Mouse (Mus musculus) heart, embryonic 15.5 days (tissue): ENCODE measurements around the gene Gli3. TPM values are rescaled to one million over a fixed set of nuclear protein-coding genes. Genes with fewer than 3 reads are reported as not detected.

Experiments used
- ATAC-seq: fragments of 200-750 bp; cut with Nextera tagmentation; replicated peaks from 2 replicates; pipeline ENCODE4 v1.8.0; 2017; ENCODE audit warnings: low read depth, moderate TSS enrichment; ENCODE audit not compliant: insufficient number of reproducible peaks, insufficient read depth, low FRiP score
- H3K27ac ChIP-seq: fragments of 300-500 bp; sonication (generic); 2 replicates; pipeline ENCODE4 v1.5.1; 2015; ENCODE audit warnings: mild to moderate bottlenecking, inconsistent platforms
- H3K27me3 ChIP-seq: fragments of 300-500 bp; sonication (generic); 2 replicates; pipeline ENCODE4 v1.6.1; 2015; ENCODE audit warnings: inconsistent platforms
- H3K36me3 ChIP-seq: fragments of 300-500 bp; sonication (generic); 2 replicates; pipeline ENCODE4 v1.6.1; 2015; ENCODE audit warnings: mild to moderate bottlenecking, inconsistent platforms
- H3K4me1 ChIP-seq: fragments of 300-500 bp; sonication (generic); replicated peaks from 2 replicates; pipeline ENCODE4 v1.6.1; 2015; ENCODE audit warnings: inconsistent platforms
- H3K4me2 ChIP-seq: fragments of 300-500 bp; sonication (generic); 2 replicates; pipeline ENCODE4 v1.6.1; 2015; ENCODE audit warnings: inconsistent platforms, mild to moderate bottlenecking, moderate library complexity
- H3K4me3 ChIP-seq: fragments of 300-500 bp; sonication (generic); 2 replicates; pipeline ENCODE4 v1.5.1; 2015; ENCODE audit warnings: mild to moderate bottlenecking, inconsistent platforms
- H3K9ac ChIP-seq: fragments of 300-500 bp; sonication (generic); 2 replicates; pipeline ENCODE4 v1.6.1; 2015; ENCODE audit warnings: mild to moderate bottlenecking, inconsistent platforms
- H3K9me3 ChIP-seq: fragments of 300-500 bp; sonication (generic); replicated peaks from 2 replicates; pipeline ENCODE4 v1.6.1; 2016; ENCODE audit warnings: inconsistent platforms
- WGBS: fragments of 180-500 bp; shearing (Covaris S2); methylation state at CpG from one replicate; pipeline ENCODE4 v1.1.7; 2015; ENCODE audit warnings: mixed read lengths; 5-methylcytosine and 5-hydroxymethylcytosine counted together
- polyA plus RNA-seq: library from polyadenylated mRNA; unstranded; fragments of >200 nt; fragmentation: Nextera tagmentation; extraction: Ambion mirVana; gene quantifications from 2 replicates; pipeline ENCODE4 v1.2.1, GENCODE M21; 2015

Gene Gli3
- polyA plus RNA-seq, 1 experiment from 2014 or later: 4.8 TPM

DNA sequence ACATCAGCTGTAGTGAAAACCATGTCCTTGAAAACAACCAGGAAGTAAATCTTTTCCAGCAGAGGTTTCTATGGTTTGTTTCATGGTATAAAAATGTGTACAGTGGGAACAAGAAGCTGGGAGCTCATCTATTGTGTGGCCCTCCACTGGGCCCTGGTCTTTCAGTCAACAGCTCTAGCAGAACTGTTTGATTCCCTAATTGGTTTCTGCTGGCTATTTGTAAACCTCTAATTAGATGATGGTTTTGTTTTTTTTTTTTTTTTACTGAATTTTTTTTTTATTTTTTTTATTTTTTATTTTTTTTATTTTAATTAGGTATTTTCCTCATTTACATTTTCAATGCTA is 229.4 kb downstream of the Gli3 start:
- H3K36me3 ChIP-seq: no peaks in the 10 kb centered on the region
- H3K9ac ChIP-seq: no peak overlapping the region
- no peak overlapping the region for H3K4me3 ChIP-seq
- no peaks in the 10 kb centered on the region for H3K27me3 ChIP-seq
- H3K27ac ChIP-seq: no peak overlapping the region
- H3K9me3 ChIP-seq: no peaks in the 10 kb centered on the region
- H3K4me1 ChIP-seq: peaks cover 3% of the 10 kb centered on the region; the same call in 1 of the 2 replicates
- no peak overlapping the region for H3K4me2 ChIP-seq
- no peak for ATAC-seq

DNA sequence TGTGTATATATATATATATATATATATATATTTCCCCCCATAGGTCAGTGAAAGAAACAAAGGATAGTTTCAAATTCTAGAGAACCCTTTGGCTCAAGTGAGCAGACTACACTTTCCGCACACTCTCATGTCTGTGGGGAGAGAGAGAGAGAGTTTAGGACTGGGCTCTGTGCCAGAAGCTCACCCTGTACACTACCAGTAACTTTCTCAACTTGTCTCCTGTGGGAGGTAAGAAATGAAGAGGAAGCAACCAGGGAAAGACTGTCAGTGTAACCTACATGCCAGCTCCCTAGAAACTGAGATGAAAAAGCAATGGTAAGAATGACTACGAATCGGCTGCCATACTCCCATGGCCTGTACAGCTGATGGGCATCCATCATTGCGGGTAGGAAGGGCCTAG is 235.2 kb downstream of the Gli3 start:
- Histone ChIP-seq H3K9me3 (no peaks in the 10 kb centered on the region), H3K4me2 (no peak overlapping the region), H3K36me3 (no peaks in the 10 kb centered on the region), H3K4me1 (no peaks in the 10 kb centered on the region), H3K27ac (no peak overlapping the region), H3K9ac (no peak overlapping the region), H3K27me3 (no peaks in the 10 kb centered on the region), H3K4me3 (no peak overlapping the region)
- WGBS: 66% methylated on average over 4 of the region's 4 CpGs
- no peak for ATAC-seq

DNA sequence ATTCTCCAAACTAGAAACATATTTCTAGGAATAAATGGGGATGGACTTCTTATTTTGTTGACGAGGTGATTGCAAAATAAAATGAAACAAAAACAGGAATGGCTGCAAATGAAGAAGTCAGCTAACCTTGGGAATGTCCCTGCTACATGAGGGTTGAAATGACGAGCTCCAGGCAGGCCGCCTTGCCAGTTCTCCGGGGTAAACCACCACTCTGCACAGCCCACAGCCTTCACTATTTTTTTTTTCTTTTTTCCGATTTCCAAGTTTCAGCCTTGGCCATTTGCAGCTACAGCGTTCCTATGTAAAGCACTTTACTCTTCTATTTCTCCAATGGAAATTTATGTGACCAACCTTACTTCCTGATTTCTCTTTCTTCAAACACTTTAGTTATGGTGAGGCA is 236.1 kb downstream of the Gli3 start:
- Histone ChIP-seq H3K27me3 (no peaks in the 10 kb centered on the region), H3K9me3 (no peaks in the 10 kb centered on the region), H3K4me1 (no peaks in the 10 kb centered on the region), H3K36me3 (no peaks in the 10 kb centered on the region), H3K4me3 (no peak overlapping the region), H3K4me2 (no peak overlapping the region), H3K9ac (no peak overlapping the region), H3K27ac (no peak overlapping the region)
- ATAC-seq: no peak
- 83% methylated on average over 6 of the region's 6 CpGs for WGBS

DNA sequence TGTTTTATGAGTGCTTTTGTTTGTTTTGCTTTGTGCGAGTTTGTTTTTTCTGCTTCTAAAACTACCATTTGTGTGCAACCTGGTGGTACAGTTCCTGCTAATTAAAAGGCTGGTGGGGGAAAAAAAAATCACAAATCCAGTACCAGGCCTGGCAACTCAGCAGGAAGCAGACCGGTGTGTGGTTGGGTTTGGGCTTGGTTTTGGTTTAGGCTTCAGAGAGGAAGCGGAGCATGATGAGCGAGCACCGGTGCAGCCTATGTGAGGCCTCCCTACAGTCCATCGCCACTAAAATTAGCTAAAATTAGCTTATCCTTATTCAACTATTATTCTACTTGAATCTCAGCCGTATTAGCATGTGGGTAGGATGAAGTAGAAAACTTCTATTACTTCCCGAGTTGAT is 241.6 kb downstream of the Gli3 start:
- Histone ChIP-seq H3K36me3 (no peaks in the 10 kb centered on the region), H3K9me3 (no peaks in the 10 kb centered on the region), H3K27me3 (no peaks in the 10 kb centered on the region), H3K4me1 (peaks cover 8% of the 10 kb centered on the region), H3K4me2 (no peak overlapping the region), H3K9ac (no peak overlapping the region), H3K27ac (no peak overlapping the region), H3K4me3 (no peak overlapping the region)
- no peak for ATAC-seq
- 85% methylated on average over 8 of the region's 8 CpGs for WGBS

DNA sequence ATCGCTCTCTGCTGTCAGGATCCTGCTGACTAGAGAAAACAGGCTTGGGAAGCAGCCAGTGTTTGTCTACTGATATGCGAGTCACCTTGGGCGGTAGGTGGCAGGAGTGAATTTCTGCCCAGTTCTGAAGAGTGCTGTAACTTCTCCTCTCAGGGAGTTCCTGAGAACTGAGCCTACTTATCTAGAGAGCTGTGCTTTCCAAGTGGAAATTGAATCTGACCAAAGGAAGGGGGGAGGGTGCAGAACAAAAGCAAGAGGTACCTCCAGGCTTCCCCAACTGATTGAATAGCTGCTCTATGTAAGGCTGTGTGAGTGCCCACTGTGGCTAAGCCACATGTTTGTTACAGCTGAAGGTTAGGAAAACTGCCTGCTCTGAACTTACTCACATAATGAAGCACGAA is 244.4 kb downstream of the Gli3 start:
- ATAC-seq: peak; percentile 62; the same call in 1 of the 2 replicates
- Histone ChIP-seq H3K27me3 (no peaks in the 10 kb centered on the region), H3K9me3 (no peaks in the 10 kb centered on the region), H3K36me3 (no peaks in the 10 kb centered on the region), H3K27ac (peak overlapping the region; percentile 24; the same call in 1 of the 2 replicates), H3K4me3 (no peak overlapping the region), H3K4me1 (peaks cover 8% of the 10 kb centered on the region), H3K9ac (no peak overlapping the region), H3K4me2 (no peak overlapping the region)
- WGBS: 31% methylated on average over 4 of the region's 4 CpGs

DNA sequence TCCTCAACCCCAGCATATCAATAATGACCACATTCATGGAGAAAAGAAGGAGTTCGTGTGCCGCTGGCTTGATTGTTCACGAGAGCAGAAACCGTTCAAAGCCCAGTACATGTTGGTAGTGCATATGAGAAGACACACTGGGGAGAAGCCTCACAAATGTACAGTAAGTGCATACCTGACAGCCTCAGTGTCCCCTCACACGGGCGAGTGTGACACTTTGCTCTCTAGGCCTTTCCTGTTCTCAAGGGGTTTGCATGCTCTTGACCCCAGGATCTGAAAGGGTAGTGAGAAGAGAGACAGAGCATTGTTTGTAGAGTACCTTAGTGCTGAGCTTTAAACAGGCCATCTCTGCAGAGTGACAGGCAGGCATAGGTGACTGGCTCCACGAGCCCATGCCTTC is 250.5 kb downstream of the Gli3 start:
- H3K9ac ChIP-seq: no peak overlapping the region
- H3K4me1 ChIP-seq: no peaks in the 10 kb centered on the region
- no peaks in the 10 kb centered on the region for H3K36me3 ChIP-seq
- no peaks in the 10 kb centered on the region for H3K9me3 ChIP-seq
- 90% methylated on average over 7 of the region's 7 CpGs for WGBS
- ATAC-seq: no peak
- no peaks in the 10 kb centered on the region for H3K27me3 ChIP-seq
- H3K4me3 ChIP-seq: no peak overlapping the region
- H3K4me2 ChIP-seq: no peak overlapping the region
- no peak overlapping the region for H3K27ac ChIP-seq

DNA sequence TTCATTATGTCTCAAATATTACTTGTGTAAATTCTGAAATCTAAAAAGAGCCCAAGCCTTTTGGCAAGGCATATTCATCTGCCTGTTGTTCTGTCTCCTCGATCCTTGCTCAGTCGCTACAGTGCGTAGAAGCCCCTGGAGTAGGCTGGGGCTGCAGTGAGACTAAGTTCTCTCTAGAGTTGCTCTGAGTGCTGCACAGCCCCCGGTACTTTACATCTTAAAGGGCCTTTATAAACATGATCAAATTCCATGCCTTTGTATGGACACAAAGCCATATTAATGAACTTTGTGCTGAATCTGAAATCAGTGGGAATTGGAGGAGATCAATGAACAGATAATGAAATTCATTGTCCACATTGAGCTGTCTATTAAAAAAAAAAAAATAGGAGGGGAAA is 251.3 kb downstream of the Gli3 start:
- no peaks in the 10 kb centered on the region for H3K4me1 ChIP-seq
- H3K4me2 ChIP-seq: no peak overlapping the region
- H3K36me3 ChIP-seq: no peaks in the 10 kb centered on the region
- 82% methylated on average over 4 of the region's 4 CpGs for WGBS
- H3K9ac ChIP-seq: no peak overlapping the region
- no peak overlapping the region for H3K4me3 ChIP-seq
- H3K27ac ChIP-seq: no peak overlapping the region
- no peaks in the 10 kb centered on the region for H3K27me3 ChIP-seq
- no peak for ATAC-seq
- no peaks in the 10 kb centered on the region for H3K9me3 ChIP-seq

DNA sequence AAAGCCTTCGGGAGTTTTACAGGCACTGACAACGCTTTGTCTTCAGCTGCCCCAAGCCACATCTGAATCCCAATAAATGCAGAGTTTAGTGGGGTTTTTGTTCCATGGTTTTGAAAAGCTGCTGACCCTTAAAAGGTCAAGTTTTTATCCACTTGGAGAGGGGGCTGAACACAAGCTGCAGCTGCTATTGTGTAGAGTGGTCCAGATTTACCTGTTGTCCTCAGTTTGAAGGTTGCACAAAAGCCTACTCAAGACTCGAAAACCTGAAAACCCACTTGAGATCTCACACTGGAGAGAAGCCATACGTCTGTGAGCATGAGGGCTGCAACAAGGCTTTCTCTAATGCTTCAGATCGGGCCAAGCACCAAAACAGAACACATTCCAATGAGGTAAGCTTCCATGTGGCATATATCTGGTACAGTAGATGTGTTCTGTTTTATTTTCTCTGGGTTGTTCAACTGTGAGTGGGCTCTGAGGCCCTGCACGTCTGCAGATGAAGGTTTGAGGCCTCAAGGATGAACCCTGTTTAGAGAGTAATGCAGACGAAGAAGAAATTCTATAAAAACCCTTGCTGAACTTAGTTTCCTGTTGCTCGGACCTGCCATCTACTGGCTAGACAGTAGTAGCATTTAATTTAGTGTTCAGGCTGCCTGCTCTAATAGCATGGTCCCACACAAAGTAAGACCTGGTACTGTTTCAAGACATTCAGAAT is 251.8 kb downstream of the Gli3 start:
- Histone ChIP-seq H3K4me3 (no peak overlapping the region), H3K27me3 (no peaks in the 10 kb centered on the region), H3K4me2 (no peak overlapping the region), H3K9ac (no peak overlapping the region), H3K4me1 (no peaks in the 10 kb centered on the region), H3K27ac (no peak overlapping the region), H3K36me3 (no peaks in the 10 kb centered on the region), H3K9me3 (no peaks in the 10 kb centered on the region)
- WGBS: 49% methylated on average over 8 of the region's 8 CpGs
- no peak for ATAC-seq

DNA sequence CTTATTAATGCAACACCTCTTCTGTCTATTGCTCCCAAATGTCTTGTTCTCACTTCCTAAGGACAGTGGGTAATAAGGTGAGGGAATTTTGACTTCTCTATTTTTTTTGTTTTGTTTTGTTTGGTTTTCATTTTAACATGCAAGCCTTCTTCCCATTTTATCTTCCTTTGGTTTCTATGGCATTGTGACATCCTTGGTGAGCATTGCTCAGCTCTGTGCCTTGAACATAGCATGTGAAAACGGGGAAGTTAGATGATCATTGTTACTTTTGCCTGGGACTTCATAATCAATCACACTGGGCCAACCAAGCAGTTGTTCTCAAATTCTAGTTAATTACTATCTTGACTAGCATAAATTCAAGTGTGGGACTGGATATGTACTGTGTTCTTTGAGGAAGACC is 258.4 kb downstream of the Gli3 start:
- no peaks in the 10 kb centered on the region for H3K4me1 ChIP-seq
- no peak overlapping the region for H3K4me2 ChIP-seq
- no peaks in the 10 kb centered on the region for H3K9me3 ChIP-seq
- peaks cover 7% of the 10 kb centered on the region; the same call in 1 of the 2 replicates for H3K36me3 ChIP-seq
- WGBS: 78% methylated on average over 1 of the region's 1 CpGs
- no peak overlapping the region for H3K27ac ChIP-seq
- H3K9ac ChIP-seq: no peak overlapping the region
- no peaks in the 10 kb centered on the region for H3K27me3 ChIP-seq
- H3K4me3 ChIP-seq: no peak overlapping the region
- ATAC-seq: no peak

DNA sequence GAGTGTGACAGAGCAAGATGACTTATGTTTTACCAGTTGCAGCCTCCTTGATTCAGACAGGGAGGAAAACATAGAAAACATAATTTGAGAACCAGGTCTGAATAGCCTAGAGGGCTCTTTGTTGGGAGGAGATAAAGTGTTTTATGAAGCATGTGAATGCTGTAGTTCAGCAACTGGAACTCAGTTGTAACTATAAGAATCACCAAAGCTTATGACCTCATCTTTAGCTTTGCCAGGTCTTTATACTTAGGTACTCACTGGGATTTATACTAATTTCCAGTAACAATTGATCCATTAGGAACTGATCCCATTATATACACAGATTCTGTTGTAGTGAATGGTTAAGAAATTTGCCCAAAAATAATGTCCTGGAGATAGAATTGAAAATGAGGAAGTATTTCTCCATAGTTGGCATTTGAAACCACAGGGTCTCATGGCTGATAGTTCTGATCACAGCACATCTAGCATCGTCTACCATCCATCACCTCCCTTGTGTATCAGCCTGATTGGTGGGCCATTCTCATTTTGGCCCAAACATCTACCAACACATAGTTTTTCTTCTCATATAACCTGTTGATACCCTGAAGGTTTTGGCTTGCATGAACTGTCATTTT is 259.8 kb downstream of the Gli3 start:
- Histone ChIP-seq H3K4me1 (no peaks in the 10 kb centered on the region), H3K4me3 (no peak overlapping the region), H3K9me3 (no peaks in the 10 kb centered on the region), H3K9ac (no peak overlapping the region), H3K36me3 (peaks cover 7% of the 10 kb centered on the region; the same call in 1 of the 2 replicates), H3K4me2 (no peak overlapping the region), H3K27ac (no peak overlapping the region), H3K27me3 (no peaks in the 10 kb centered on the region)
- 78% methylated on average over 1 of the region's 1 CpGs for whole genome bisulfite sequencing
- no peak for ATAC-seq

DNA sequence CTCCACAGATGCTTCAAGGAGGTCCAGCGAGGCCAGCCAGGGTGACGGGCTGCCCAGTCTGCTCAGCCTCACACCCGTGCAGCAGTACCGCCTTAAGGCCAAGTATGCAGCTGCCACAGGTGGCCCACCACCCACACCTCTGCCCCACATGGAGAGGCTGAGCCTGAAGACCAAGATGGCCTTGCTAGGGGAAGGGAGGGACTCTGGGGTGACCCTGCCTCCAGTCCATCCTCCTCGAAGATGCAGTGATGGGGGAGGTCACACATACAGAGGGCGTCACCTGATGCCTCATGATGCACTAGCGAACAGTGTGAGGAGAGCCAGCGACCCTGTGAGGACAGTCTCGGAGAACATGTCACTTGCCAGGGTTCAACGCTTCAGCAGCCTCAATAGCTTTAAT is 261.7 kb downstream of the Gli3 start:
- WGBS: 86% methylated on average over 10 of the region's 10 CpGs
- Histone ChIP-seq H3K36me3 (peaks cover 7% of the 10 kb centered on the region; the same call in 1 of the 2 replicates), H3K4me3 (no peak overlapping the region), H3K4me1 (no peaks in the 10 kb centered on the region), H3K9me3 (no peaks in the 10 kb centered on the region), H3K27ac (no peak overlapping the region), H3K4me2 (no peak overlapping the region), H3K27me3 (no peaks in the 10 kb centered on the region), H3K9ac (no peak overlapping the region)
- no peak for ATAC-seq

DNA sequence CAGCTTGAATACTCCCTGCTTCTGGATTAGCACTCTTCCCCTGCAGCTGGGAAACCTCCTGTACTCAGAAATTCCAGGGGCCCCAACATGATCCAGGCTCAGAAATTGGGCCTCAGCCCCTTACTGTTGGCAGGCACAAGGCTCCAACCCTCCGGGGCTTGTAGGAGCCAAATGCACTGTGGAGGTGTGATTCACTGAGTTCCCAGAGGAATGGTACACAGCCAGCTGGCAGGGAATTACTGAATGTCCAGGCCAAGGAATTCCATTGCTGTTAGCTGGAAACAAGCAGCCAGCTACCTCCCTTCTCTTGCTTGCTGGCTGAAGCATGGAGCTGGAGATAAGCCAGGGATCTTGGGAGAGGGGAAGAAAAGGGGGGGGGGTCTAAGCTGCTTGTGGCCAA is 278.7 kb downstream of the Gli3 start:
- peaks cover 13% of the 10 kb centered on the region for H3K4me1 ChIP-seq
- H3K27ac ChIP-seq: peak overlapping the region; percentile 44

More for the DNA sequence above, 278.7 kb downstream of the Gli3 start:
- no peaks in the 10 kb centered on the region for H3K27me3 ChIP-seq
- H3K36me3 ChIP-seq: no peaks in the 10 kb centered on the region
- no peak overlapping the region for H3K9ac ChIP-seq
- H3K4me2 ChIP-seq: no peak overlapping the region
- H3K4me3 ChIP-seq: no peak overlapping the region
- 25% methylated on average over 1 of the region's 1 CpGs for WGBS
- peak; percentile 88 for ATAC-seq
- H3K9me3 ChIP-seq: peaks cover 4% of the 10 kb centered on the region; the same call in 1 of the 2 replicates
